Mouse (Mus musculus): Measurements from ENCODE around the gene Hoxb1.
A peak's percentile ranks its signal among the peaks of the same experiment; 100 is the strongest.

Hoxb1 gene

DNA sequence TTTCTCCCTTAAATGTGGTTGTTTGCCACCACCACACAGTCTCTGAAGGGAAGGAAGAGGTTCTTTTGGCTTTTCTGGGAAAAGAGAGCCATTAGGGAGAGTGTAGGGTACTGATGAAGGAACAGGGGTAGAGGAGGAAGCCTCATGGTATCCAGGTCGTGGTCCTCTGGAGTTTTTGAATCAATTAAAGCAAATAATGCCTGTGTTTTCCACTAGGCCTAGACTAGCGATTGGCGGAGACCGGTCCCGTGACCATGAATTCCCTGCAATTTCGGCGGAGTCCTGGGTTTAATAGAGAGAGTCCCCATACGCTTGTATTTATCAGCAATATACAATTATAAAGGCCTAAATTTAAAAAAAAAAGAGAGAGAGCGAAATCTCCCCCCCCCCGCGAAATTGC, 14.2 kb upstream of the Hoxb1 start:
- peak; percentile 73 for DNase-seq

DNA sequence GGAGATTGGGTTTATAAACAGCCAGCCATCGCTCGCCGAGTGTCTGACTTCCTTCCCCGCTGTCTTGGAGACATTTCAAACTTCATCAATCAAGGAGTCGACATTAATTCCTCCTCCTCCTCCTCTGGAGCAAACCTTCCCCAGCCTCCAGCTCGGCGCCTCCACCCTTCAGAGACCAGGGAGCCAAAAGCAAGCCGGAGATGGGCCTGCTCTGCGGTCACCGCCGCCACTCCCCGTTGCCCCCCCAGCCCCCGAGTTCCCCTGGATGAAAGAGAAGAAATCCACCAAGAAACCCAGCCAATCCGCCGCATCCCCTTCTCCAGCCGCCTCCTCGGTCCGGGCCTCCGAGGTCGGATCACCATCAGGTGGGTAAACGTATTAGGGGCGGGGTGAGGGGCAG, 13.7 kb upstream of the Hoxb1 start:
- peak; percentile 84 for DNase-seq

DNA sequence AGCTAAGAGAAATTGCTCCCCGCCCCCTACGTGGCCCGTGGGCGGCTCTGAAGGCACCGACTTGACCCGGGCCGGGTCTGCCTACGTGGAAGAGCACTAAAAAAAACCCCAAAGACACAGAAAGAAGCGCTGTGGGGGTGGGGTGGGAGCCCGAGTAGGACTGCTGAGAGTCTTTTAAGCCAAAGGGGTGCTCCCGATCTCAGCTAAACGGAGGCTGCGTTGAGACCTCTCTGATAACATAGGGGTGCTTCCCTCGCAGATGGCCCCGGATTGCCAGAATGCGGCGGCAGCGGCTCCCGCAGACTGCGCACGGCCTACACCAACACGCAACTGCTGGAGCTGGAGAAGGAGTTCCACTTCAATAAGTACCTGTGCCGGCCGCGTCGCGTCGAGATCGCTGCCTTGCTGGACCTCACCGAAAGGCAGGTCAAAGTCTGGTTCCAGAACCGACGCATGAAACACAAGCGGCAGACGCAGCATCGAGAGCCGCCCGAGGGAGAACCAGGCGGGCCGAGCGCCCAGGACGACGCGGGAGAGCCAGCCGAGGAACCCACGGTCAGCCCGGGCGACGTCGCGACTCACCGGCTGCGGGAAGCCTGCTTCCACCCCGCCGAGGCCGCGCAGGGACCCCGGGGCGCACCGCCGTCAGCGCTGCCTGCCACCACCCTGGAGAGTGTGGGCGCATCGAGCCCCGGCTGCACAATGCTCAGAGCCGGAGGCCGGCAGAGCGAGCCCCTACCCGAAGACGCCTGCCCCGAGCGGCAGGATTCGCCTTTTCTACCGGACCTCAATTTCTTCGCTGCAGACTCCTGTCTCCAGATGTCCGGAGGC, 12.6 kb upstream of the Hoxb1 start:
- peak; percentile 81 for DNase-seq

DNA sequence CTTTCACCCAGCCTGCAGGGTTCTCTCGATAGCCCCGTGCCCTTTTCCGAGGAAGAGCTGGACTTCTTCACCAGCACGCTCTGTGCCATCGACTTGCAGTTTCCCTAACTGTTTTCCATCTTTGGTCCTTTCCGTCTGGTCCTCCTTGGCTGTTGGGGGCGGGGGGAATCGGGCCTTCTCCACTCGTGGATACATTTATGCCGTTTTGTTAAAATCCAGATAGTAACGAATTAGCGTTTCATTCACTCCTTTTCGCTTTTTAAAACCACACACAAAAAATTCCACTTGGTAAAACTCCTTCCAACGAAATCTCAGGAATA, 12.1 kb upstream of the Hoxb1 start:
- no peak for DNase-seq

DNA sequence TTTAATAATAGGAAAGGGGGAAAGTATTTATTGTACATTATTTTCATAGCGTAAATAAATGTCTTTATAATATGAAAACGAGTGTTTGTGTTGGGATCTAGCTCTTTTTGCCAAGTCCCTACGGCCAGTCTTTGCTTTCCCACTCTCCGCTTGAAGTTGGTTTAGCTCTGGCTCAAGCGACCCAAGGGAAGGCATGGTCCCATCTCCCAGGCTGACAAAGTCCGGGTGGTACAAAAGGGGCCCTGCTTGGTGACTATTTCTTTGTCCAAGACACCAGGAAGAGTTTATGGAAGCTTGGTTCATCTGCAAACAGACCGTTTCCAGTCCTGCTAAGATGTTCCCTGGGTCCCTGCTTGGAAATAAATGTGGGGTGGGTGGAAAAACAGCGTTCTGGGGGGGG, 11.6 kb upstream of the Hoxb1 start:
- peak; percentile 51 for DNase-seq

DNA sequence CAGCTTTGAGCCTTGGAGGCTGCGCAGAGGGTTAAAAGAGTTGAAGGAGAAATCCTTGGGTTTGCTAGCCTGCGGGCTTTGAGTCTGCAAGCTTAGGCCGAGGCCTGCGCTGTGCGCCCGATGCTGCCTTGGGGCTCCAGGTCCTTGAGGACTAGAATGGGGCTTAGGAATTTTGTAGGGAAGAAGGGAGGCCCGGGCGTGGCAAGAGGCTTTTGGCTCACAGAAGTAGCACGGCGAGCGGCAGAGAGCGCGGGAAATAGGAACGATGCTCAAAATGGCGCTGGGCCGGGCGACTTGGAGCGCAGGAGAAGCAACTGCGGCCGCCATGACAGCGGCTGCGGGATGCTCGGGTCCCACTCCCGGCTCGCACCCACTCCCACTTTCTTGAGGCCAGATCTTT, 11.2 kb upstream of the Hoxb1 start:
- DNase-seq, result peak; percentile 77

DNA sequence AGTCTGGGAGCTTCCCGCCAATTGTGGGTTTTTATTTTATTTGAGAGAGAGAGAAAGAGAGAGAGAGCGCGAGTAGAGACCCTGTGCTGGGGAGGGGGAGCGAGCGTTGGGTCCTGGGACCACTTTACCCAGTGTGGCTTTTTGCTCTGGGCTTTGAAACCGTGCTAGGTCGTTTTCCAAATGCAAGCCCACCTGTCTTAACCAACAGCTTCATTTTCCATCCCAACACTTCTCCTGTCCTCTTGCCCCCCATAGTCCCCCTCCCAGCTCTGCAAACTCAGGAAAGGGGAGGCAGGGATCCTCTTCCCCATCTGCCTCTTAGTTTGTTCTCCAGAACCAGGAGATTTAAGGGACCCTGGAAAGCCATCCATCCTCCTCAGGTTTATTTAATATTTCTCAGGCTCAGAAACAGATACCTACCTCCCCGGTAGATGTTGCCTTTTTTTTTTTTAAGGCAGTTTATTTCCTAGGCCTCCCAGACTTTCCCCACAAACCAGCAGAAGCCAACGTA, 10.7 kb upstream of the Hoxb1 start:
- no peak for DNase-seq

DNA sequence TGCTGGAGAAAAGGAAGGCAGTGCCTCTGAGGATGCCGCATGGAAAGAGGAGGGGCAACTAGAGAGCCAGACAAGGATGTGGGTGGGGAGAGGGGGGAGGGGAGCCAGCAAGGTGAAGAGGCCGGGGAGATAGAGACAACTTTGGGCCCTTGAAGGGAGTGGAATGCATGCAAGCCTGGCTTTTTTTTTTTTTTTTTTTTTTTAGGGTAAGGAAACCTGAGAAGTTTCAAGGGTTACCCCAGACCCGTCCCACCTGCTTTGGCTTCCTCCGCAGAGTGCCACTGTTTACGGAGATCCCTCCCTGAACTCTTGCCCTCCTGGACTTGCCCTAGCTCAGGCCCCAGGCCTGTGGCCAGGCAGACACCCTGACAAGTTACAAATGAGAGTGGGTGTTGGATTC, 1.7 kb upstream of the Hoxb1 start:
- DNase-seq, result peak; percentile 56

DNA sequence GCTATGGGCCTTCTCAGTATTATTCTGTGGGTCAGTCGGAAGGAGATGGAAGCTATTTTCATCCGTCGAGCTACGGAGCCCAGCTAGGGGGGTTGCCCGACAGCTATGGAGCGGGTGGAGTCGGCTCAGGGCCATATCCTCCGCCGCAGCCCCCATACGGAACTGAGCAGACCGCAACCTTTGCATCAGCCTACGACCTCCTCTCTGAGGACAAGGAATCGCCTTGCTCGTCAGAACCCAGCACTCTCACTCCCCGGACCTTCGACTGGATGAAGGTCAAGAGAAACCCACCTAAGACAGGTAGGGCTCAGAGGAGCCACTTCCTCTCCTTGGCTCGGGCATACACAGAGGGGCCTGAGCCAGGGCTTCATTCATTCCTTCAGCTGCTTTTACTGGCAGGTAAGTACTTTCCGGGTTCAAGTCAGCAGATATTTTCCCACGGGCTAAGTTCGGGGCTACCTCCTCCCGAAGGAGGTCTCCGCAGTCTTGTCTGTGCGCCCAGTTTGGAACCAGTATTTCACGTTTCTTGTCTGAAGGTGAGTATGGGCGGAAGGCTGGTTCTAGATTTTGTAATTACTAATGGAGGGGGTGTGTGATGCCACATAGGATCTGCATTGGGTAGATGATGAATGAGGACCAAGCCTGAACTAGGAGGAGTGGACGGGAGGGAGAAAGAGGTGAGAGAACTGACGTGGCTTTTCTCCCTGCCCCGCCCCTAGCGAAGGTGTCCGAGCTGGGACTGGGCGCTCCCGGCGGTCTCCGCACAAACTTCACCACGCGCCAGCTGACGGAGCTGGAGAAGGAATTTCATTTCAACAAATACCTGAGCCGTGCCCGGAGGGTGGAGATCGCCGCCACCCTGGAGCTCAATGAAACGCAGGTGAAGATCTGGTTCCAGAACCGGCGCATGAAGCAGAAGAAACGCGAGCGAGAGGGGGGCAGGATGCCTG, 815 bp downstream of the Hoxb1 start:
- DNase-seq, result peak; percentile 58

DNA sequence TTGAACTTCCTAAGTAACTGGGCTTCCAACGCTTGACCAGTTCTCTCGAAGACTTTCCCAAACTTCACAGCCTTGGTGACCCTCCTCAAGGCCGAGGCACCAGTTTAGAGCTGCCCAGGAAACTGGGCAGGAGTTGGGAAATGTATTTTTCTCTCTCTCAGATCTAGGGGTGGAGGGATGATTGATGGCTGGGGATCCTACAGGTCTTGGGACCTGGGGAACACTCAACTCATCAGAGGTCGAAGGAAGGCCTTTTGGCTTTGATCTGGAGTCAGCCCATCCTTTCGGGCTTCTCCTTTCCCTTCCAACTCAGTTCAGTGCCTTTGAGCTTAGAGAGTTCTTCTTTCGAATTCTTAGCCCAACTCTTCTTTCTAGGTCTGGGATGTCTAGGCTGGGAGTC, 1.6 kb downstream of the Hoxb1 start:
- DNase-seq, result no peak

DNA sequence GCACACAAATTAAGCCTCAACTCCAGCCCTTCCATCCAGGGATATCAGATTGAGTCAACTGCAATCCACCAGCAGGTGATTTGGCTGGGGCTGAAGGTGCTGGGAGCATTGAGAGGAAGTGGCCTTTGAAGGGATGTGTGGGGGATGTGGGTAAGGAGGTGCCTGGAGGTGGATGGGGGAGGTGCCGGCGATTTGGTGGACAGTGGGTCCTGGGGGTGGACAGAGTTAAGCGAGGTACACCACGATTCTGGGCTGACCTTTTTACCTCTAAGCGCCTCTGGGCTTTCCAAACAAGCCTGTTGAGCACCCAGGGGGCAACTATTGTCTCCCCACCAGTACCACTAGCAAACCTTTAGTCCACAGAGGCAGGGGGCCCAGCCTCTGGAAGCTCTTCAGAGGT, 3.1 kb downstream of the Hoxb1 start:
- no peak for DNase-seq

DNA sequence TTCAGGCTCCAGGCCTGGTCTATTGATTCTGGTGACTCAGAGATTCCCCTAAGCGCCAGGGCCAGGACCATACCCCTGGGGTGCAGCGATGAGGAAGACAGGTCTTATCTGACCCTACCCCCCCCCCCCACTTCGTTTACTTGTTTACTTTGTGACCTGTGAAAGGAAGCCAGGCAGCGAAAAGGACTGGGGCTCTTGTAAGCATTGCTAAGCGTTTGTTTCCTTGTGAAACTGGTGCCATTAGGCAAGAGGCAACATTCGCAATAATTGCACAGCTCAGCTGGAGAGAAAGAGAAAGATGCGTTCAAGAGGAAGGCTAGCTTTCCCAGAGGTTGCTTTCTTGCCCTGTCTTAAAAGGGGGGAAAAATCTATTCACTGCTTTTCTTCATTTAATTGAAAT, 3.6 kb downstream of the Hoxb1 start:
- no peak for DNase-seq

DNA sequence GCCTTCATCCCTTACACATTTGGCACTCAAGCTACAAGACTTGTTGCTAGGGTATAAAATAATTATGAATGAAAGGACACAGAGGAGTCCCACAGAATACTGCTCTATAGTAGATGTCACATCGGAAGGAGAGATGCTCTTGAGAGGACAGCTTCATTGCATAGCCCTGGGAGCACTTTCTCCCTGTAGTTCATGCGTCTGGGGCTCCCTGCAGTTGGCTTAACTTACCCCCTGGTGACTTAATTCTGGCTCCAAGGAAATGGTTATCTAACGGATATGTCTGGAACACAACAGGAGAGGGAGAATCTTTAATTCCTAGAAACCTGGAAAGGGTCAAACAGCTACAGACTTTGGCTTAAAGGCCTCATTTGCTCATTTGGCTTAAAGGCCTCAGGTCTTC, 6.2 kb downstream of the Hoxb1 start:
- no peak for DNase-seq

DNA sequence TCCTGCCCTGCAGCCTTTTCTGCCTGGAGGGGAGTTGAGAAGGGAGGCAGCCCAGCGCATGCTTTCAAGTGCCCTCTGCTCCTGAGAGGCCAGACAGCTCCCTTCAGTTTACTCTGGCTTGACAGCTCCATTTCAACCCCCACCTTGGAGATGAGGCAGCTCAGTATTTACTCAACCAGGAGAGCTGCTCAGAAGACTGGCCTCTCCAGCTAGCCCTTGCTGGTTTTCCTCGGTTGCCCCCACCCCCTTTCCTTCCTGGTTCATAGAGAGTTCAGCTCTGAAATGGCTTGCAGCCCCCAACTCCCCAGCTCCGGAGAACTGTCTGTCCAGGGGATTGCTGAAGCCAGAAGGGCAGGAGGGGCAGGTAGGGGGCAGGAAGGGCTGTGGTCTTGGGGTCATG, 7.0 kb downstream of the Hoxb1 start:
- DNase-seq, result no peak

DNA sequence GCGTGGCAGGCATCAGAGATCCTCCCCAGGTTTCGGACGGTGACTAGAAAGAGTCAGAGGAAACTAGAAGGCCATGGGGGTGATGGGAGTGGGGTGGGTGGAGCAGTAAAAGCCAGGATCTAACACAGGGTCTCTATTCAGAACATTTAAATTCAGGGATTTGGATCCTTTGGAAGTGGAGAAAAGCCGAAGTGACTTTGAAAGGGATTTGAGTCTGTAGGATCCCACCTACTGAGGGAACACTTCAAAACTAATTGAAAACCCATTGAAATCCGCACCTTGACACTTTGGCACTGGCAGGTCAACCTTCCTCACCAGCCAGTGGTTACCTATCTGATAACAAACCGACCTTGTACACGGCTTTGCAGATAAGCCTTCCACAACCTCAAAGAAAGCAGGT, 9.3 kb downstream of the Hoxb1 start:
- no peak for DNase-seq

DNA sequence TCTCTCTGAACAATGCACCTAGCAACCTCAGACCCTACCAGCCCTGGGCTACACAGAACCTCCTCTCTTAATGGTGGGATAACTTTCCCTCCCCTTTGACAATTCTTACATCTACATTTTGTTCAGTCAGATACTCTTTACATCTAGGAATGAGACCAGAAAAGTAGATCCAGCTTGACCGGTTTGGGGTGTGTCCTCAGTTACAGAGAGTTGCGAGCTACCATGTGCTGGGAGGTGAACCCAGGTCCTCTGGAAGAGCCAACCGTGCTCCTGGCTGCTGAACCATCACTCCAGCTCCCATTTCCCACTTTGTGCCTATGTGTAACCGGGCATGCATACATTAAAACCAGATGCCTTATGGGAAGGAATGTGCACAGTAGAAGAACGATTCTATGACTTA, 17.8 kb downstream of the Hoxb1 start:
- DNase-seq, result no peak

DNA sequence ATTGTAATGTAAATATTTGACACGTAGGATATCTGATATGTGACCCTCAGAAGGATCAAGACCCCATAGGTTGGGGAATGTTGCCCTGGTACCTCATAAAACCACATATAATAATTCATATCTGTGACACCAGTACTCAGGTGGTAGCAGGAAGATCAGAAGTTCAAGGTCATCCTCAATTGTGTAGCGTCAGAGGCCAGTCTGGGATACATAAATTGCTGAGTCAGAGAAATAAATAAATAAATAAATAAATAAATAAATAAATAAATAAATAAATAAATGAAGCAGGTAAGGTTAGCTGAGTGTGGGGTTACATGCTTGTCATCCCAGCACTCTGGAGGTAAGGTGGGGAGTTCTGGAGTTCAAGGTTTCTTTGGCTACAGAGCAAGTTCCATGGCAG, 22.1 kb downstream of the Hoxb1 start:
- no peak for DNase-seq

DNA sequence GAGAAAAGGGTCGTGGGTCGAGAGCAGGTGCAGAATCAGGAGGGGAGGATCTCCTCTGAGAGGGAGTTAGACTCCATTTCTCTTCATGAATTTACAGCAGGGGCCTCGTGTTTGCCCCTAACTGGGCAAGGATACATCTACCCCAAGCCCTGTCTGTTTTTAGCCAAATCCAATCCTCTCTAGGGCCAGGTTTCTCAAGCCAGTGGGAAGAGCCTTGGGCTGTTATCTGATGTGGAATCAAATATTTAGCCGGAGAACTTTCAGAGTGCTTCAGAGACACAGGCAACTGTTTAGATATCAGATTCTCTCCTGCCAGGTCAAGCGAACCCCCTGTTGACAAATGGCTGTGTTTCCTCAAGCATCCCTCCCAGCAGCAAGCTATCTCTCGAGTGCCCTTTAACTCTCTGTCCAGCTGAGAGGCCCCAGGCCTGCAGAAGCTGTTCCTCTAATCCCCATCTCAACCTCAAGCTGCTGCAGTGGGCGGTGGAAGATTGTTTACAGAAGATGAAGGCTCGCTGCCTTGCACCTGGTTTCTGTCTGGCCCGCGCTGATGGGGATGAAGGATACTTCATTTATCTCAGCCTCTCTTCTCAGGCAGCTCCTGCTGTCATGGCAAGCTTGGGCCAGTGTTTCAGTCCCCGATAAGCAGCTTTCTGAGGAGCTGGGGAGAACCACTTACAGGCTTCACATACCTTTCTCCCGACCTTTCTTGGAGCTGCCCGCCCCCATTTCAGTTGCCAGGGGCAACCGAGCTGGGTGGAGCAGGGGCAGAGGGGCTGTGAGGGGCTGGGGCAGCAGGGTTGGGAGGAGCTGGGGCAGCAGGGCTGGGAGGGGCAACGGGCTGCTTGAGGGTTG, 31.4 kb downstream of the Hoxb1 start:
- DNase-seq, result peak; percentile 17

DNA sequence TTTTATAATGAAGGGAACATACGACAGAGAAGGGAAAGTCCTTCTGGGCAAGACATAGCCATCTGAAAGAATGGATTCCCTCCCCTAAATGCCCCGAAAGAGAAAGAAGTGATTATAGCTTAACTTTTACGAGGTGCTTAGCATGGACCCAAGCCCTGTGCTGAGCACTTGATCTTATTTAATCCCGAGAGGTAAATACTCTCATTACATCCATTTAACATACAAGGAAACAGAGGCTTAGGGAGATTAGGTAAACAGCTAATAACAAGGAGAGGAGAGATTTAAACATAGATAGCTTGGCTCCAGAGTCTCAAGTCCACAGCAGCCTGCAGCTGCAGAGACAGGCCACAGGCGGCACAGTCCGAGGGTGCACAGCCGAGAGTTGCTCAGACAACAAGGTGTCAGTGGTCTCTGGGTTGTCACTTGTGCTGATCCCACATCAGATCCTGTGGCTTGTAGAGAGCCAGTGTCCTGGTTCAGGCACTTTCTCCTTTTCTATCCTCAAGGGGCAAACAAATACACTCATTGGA, 32.3 kb downstream of the Hoxb1 start:
- no peak for DNase-seq

DNA sequence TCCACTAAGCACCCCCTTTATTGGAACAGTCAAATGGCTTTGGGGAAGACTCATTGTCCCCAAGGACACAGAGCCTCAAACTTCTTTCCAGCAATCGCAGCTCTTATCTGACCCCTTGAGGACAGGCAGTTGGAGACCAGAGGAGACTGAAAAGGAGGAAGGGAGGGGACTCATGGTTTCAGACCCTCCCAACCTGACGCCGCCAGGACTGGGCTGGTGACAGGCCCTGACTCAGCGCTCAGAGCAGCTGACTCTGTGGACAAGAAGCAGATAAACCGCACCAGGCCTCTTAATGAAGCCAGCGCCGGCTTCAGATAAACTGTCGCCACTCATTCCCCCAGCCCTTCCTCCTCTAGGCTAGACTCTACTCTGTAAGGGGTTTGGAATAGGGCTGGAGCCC, 34.4 kb downstream of the Hoxb1 start:
- DNase-seq, result no peak

DNA sequence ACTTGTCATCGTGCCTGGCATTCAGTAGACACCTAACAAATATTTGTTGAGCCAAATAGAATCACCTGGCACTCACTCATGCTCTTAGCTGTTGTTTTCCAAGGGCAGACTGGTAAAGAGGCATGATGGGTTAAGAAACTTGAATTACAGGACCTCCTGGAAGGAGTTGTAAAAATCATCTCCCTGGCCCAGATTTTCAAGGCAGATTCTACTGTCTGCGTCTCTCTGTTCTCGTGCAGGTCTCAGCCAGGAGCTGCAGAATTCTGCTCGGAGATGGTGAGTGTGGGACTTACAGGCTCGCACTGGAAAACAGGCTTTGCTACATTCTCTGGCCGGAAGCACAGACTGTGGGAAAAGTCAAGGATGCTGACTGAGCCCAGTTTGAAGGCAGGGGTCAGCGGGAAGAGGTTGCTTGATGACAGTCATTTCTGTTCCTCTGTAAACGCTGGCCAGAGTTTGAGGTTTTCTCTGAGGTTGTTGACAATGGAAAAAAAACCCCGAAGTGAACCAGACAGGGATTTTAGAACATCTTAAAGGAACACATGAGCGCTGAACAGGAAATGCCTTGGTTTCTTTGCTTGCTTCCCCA, 38.6 kb downstream of the Hoxb1 start:
- DNase-seq, result peak; percentile 46

DNA sequence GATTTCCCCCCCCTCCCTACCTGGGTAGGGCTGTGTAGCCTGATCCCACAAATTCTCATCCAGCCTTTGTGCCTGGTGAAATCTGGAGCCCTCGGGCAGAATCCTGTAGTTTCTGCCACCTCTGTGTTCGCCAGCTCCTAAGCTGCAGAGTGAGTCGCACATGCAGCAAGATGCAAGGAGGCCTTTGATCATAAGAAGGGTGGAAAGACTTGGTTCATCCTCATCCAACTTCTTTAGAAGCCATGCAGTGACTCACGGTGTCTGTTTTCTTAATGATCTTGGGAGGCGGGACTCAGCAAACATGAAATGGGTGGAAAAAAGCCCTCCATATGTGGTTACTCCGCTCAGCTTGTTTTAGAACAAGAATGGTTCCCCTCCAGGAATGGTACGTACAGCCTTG, 39.3 kb downstream of the Hoxb1 start:
- no peak for DNase-seq
